Mouse (Mus musculus) embryo, embryonic 11.5 days (tissue): ENCODE measurements around the gene Zfp644.

ENCODE experiments used
- DNase-seq: peaks from one replicate; pipeline ENCODE4 v3.0.0-alpha.2; 2012; ENCODE audit warnings: low read depth, low spot score

The Zfp644 gene

GRCm38 (mm10) chr5:106597472-106597871 is 99.6 kb downstream of the Zfp644 start:
- DNase-seq, result no peak

- no peak for DNase-seq
These were observed 102.7 kb downstream of the Zfp644 start for GRCm38 (mm10) chr5:106594388-106594787.

DNA sequence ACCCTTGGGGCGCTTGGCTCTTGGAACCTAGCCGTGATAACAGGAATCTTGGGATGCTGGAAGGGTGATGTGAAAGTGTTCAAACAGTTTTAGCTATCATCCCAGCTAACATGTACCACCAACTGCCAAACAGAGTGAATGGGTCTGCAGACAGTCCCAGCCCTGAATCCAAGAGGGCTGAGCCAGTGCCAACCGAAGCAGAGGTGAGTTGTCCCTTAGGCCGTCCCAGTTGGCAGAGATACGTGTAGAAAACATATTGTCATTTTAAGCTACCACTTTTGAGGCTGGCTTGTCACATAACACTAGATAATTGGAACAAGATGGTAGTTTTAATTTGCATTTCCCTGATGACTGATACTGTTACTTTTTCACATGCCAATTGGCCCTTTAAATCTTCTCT is 106.4 kb downstream of the Zfp644 start:
- no peak for DNase-seq

DNA sequence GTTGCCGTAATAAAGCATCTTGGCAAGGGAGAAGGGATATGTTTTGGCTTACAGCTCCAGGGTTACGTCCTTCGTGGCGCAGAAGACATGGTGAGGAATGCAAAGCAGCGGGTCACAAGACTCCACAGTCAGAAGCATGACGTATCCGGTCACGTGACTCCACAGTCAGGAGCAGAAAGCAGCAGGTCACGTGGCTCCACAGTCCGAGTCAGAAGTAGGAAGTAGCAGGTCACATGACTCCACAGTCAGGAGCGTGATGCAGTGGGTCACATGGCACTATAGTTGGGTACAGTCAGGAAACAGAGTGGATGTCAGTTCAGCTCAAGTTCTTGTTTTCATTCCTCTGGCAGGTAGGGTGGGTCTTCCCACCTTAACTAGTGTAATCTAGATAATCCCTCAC is 107.4 kb downstream of the Zfp644 start:
- no peak for DNase-seq

DNA sequence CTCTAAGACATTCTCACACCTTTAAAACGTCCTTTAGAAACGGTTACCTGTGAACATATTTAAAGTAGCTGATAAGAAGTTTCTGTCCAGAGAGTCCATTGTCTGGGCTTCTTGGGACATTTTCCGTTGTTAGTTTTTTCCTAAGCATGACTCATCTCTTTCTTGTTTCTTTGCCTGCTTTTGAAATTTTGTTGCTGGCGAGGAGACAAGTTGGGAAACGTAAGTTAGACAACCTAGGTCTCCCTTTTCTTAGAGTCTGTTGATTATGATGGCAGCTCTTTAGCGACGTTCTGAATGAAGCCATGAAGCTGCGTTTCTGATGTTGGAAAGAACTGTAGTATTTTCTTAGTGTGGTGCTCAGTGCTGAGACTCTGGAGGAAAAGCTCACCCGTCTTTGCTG is 108.1 kb downstream of the Zfp644 start:
- no peak for DNase-seq

DNA sequence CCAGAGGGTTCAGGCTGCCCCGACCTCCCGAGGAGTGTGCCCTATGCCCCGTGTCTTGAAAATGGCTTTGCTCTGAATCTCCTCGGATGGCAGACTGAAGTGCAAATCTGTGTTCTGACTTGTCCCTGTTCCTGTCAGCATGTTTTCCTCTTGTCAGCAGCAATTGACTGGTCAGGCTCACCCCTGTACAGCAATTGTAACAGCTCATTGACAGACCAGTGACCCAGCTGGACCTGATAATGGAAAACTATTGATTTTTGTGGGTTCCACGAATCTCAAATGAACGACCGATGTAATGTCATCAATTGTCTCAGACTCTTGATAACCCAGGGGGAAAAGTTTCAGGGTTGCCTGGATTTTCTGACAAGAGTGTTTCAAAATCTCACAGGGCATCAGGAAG is 116.1 kb downstream of the Zfp644 start:
- no peak for DNase-seq

DNA sequence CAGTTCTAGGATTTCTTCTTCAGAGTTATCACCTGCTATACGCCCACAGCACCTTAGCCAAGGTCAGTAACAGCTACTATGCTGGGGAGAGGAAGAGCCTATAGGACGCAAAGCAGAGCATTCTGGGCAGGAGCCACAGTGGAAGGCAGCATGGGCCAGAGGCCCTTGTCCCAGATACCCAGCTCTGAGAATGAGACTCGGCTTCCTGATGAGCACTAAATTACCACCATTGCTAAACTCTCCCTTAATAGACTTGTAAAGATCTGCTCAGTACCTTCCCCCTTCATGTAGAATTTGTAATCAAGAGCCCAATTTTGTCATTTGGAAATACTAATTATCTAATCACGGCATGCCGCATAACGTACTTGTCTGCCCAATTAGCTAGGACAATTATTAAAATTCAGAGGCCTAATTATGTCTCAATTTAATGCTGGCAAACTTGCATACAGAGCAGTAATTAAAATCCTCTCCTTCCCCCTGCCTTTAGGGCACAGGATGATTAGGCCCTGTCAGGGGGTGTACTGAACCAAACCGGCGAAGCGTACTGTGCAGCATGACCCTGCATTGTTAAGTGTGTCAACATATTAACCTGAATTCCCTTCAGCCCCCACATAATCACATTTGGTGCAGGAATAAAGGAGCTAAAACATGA is 119.7 kb downstream of the Zfp644 start:
- DNase-seq, result no peak

GRCm38 (mm10) chr5:106575098-106575497 is 122.0 kb downstream of the Zfp644 start:
- no peak for DNase-seq

- peak; percentile 69 for DNase-seq
These were observed 122.5 kb downstream of the Zfp644 start for GRCm38 (mm10) chr5:106574560-106574946.

GRCm38 (mm10) chr5:106573742-106574559 is 123.1 kb downstream of the Zfp644 start:
- no peak for DNase-seq
